Comparison of ENCODE assay signal across 8 mouse cellular contexts in genomic region chr9:64021319-64021850, GRCm38 (mm10). TPM values are rescaled to one million over a fixed set of nuclear protein-coding genes. Genes with fewer than 3 reads are reported as not detected.
A peak's percentile ranks its signal among the peaks of the same experiment; 100 is the strongest.
DNase-seq lines count a peak whose midpoint lies in the region; ATAC-seq and TF ChIP-seq lines count a peak whose summit lies in the region.

No protein-coding gene starts in this region.

- no peak for ATAC-seq in kidney, postnatal 0 days (replicated peaks; ENCODE audit: low FRiP score, low read depth)
- ATAC-seq in hindbrain, embryonic 13.5 days (ENCODE audit: low FRiP score): no peak
- no peak for ATAC-seq in midbrain, embryonic 15.5 days (replicated peaks)

- peak overlapping the region; percentile 94 for H3K4me2 ChIP-seq in kidney, postnatal 0 days (ENCODE audit: low read length)
- peak overlapping the region; percentile 87 for H3K4me2 ChIP-seq in hindbrain, embryonic 13.5 days
- H3K4me2 ChIP-seq in midbrain, embryonic 15.5 days: peak overlapping the region; percentile 96

- DNase-seq in kidney, postnatal 0 days (ENCODE audit: low spot score): no peak
- no peak for DNase-seq in kidney, adult 11 months
- DNase-seq in adipocyte (ENCODE audit: low spot score): peak; percentile 54
- DNase-seq in layer of hippocampus, adult 18-20 months (ENCODE audit: low spot score in 2 of 2): no peak
- no peak for DNase-seq in layer of hippocampus, postnatal 14 days (ENCODE audit: low spot score in 2 of 2)
- DNase-seq in right cerebral cortex, postnatal 14 days: no peak

- no peak for TF ChIP-seq CTCF in kidney, postnatal 0 days (IDR thresholded peaks at IDR 0.05; ENCODE audit: low read depth)

- H3K4me1 ChIP-seq in kidney, postnatal 0 days (replicated peaks; ENCODE audit: insufficient read depth, low read length): peaks cover 28% of the 10 kb centered on the region; the same call in 1 of the 2 replicates
- H3K4me1 ChIP-seq in hindbrain, embryonic 13.5 days (replicated peaks): peaks cover 69% of the 10 kb centered on the region
- H3K4me1 ChIP-seq in midbrain, embryonic 15.5 days: peaks cover 54% of the 10 kb centered on the region

- H3K9ac ChIP-seq in kidney, postnatal 0 days (ENCODE audit: low read depth, low read length): peak overlapping the region; percentile 98
- H3K9ac ChIP-seq in hindbrain, embryonic 13.5 days: peak overlapping the region; percentile 88
- peak overlapping the region; percentile 46; the same call in 1 of the 2 replicates for H3K9ac ChIP-seq in midbrain, embryonic 15.5 days

- H3K9me3 ChIP-seq in kidney, postnatal 0 days (replicated peaks; ENCODE audit: low read length): no peaks in the 10 kb centered on the region
- no peaks in the 10 kb centered on the region for H3K9me3 ChIP-seq in hindbrain, embryonic 13.5 days
- no peaks in the 10 kb centered on the region for H3K9me3 ChIP-seq in midbrain, embryonic 15.5 days

- under 1% methylated on average over 31 of the region's 32 CpGs for WGBS in kidney, postnatal 0 days
- WGBS in hindbrain, embryonic 13.5 days: under 1% methylated on average over 30 of the region's 32 CpGs
- WGBS in midbrain, embryonic 15.5 days: under 1% methylated on average over 32 of the region's 32 CpGs

- peak overlapping the region; percentile 97 for H3K27ac ChIP-seq in kidney, postnatal 0 days
- H3K27ac ChIP-seq in hindbrain, embryonic 13.5 days: peak overlapping the region; percentile 82
- H3K27ac ChIP-seq in midbrain, embryonic 15.5 days: peak overlapping the region; percentile 71

- no peaks in the 10 kb centered on the region for H3K36me3 ChIP-seq in kidney, postnatal 0 days (ENCODE audit: insufficient read depth, low read length)
- H3K36me3 ChIP-seq in hindbrain, embryonic 13.5 days: no peaks in the 10 kb centered on the region
- H3K36me3 ChIP-seq in midbrain, embryonic 15.5 days (replicated peaks): no peaks in the 10 kb centered on the region

- H3K27me3 ChIP-seq in kidney, postnatal 0 days (ENCODE audit: insufficient read depth, low read length): no peaks in the 10 kb centered on the region
- H3K27me3 ChIP-seq in hindbrain, embryonic 13.5 days: peaks cover 70% of the 10 kb centered on the region
- peaks cover 49% of the 10 kb centered on the region for H3K27me3 ChIP-seq in midbrain, embryonic 15.5 days (replicated peaks)

- peak overlapping the region; percentile 81 for H3K4me3 ChIP-seq in kidney, postnatal 0 days (replicated peaks; ENCODE audit: low read depth, low read length)
- H3K4me3 ChIP-seq in hindbrain, embryonic 13.5 days: peak overlapping the region; percentile 59
- peak overlapping the region; percentile 47 for H3K4me3 ChIP-seq in midbrain, embryonic 15.5 days

RNA-seq across cellular contexts. Expression of gene Smad6, which starts 0.5 kb away (rescaled TPM):
- polyA plus RNA-seq in kidney, postnatal 0 days (2015; fragmentation: Nextera tagmentation; extraction: Ambion mirVana): 7.2 and 10.6 TPM in 2 replicates
- polyA plus RNA-seq in hindbrain, embryonic 13.5 days (2015; fragmentation: Nextera tagmentation; extraction: Ambion mirVana): 2.3 and 2.8 TPM in 2 replicates
- polyA plus RNA-seq in midbrain, embryonic 15.5 days (2015; fragmentation: Nextera tagmentation; extraction: Ambion mirVana): 1.5 and 1.9 TPM in 2 replicates
- total RNA-seq in layer of hippocampus, adult 18-20 months (2021): 1 to 10 TPM; 1.3 to 2.5 TPM
- 1 to 10 TPM; 2.6 to 2.9 TPM for total RNA-seq in layer of hippocampus, postnatal 14 days (2021)

Comparison
In these comparisons a context has a peak if more than half of its experiments do, and no peak if none do; other contexts are left out.
1. H3K9ac ChIP-seq: peak in every context shown above with its lines; median percentile 98 in kidney, postnatal 0 days; 88 in hindbrain, embryonic 13.5 days; 46 in midbrain, embryonic 15.5 days.